Mouse (Mus musculus): ENCODE data around the gene Polg.

The Polg gene

DNA sequence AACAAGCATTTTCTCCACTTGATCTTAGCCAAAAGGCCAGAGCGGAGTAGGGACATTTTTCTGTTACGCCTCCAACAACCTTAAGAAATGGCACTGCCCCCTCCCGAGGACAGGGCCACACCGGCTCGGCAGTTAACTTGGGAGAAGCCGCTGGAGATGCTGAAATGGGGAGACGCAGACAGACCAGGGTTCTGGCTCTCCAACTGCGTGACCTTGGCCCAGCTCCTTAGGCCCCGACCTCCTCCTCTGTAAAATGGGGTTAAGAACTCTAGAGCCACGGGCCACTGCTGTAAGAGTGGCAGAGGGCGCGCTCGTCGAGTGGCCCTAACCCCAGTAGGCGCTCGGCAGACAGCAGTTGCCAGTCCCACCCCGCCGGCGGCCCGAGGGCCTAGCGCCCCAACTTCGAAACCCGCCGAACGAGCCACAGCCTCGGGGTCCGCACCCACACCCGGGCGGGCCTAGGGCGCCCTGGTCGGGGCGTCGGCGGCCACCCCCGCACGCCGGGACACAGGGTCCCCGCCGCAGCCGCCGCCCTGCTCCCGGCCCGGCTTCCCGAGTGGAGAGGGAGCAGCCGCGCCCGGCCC lies 609 bp downstream of the Polg start:
- peak in 1 of 2 experiments; percentile 55 for DNase-seq (ENCODE audit: low spot score in 2 of 2)

DNA sequence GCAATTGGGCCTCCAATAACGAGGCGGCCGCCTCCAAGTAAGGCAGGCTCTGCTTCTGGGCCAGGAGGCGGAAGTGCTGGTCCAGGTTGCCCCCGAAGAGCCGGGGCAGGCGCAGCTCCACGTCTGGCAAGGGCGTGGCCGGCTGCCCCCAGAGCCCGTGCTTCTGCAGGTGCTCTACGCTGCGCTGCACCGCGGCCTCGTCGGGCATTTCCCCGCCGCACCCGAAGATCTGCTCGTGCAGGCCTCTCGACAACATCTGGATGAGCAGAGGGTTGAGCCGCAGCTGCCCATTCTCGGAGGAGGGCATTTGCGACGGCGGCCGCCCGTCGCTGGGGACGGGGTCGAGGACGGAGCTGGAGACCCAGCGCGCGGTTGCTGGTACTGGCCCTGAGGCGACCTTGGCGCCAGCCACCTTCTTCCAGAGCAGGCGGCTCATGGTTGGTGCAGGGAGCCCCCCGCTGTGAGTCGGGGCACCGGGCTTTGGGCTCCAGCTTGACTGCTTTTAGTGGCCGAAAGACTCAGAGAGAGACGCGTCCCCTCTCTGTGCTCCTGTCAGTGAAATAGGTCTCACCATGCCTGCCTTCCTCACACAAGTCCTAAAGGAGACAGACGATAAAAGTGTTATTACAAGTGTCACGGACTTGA lies 1.3 kb downstream of the Polg start:
- DNase-seq (ENCODE audit: low spot score in 2 of 2), result no peak

DNA sequence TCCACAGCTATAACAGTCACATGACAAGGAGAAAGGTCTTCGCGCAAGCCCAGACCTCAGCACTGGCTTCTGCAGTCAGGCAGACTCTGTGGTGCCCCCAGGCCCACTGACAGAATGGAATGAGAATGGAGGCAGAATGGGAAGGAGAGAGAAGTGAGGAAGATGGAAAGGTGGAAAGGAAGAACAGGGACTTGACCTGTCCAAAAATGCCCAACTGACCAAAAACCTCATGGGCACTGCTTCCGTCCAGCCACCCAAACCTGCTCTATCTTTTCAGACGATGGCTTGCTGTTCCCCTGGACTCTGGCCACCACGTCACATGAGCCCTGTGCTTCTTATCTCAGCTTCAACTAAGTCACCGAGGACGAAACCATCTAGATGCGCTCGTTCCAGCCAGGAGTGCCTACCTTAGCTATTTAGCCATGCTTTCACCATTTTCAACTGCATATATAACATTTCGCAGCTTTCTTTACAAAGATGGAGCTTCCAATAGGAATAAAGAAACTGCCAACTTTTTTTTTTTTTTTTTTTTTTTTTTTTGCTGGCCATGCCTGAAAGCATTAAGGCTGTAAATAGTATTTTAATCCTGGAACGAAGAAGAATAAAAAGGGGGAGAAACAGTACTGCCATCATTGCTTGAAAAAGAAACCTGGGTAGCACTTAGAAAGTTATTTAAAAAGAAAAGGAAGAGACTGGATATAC lies 2.6 kb downstream of the Polg start:
- no peak for DNase-seq (ENCODE audit: low spot score in 2 of 2)

DNA sequence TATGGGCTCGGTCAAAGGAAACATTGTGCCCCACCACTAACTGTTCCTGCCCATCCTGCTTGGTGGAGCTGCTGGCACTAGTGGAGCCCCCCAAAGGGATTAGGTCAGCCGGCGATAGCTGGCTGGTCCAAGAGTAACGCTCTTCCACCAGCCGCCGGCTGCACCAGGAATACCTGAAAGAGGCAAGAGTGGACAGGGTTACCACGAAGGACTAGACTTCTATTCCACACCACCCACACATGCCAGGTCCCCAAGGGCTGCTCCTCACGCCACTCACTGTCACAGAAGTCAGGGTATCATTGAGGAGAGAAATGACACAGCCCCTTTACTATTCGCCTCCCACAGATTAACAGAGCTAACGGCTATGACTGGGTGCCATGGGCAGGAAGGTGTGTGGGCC lies 4.4 kb downstream of the Polg start:
- DNase-seq (ENCODE audit: low spot score in 2 of 2), result no peak

DNA sequence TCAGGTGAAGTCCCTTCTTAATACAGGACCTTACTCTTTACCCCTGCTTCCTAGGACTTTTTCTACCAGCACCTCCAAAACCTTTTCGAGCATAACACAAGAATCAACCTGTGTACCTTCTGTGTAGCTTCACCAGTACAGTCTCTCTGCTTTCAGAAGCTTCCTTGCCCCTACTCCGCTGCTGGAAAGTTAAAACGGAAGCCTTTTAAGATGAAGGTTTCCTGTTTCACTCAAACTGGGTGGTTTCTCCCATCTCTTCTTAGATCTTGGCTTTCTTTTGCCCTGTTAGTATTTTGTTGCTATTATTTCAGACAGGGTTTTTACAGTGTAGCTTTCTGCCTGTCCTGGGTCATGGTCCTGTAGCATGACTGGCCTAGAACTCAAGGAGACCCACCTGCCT lies 18.7 kb downstream of the Polg start:
- no peak for DNase-seq (ENCODE audit: low spot score in 2 of 2)

DNA sequence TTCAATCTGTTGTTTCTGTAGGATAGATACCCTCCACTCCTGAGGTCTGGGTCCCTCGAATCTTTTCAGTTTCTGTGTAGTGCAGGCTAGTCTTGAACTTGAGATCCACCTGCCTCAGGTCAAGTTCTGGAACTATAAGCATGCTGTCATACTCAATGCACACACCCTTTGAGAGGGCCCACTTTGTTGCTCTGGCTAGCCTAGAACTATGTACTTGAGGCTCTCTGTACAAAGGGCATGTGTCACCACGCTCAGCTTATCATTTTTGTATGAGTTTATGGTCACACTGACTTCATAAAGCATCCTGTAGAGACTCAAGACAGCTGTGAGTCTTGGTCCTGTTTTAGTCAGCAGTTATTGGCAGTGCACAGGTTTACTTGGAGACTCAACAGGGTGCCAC lies 19.1 kb downstream of the Polg start:
- no peak for DNase-seq (ENCODE audit: low spot score in 2 of 2)

DNA sequence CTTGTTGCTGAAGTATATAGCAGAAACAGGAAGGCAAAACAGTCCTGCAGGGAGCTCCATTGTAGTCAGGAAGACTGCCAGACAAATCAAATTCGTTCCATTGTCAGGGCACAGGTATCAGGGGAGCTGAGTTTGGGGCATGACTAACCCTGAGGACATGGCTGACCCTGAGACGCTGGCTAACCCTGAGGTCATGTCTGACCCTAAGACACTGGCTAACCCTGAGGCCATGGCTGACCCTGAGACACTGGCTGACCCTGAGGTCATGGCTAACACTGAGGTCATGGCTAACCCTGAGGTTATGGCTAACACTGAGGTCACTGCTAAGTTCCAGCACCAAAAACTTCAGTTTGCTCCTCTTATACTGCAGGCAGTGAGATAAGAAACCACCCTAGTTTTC lies 26.1 kb downstream of the Polg start:
- DNase-seq (ENCODE audit: low spot score in 2 of 2), result no peak

DNA sequence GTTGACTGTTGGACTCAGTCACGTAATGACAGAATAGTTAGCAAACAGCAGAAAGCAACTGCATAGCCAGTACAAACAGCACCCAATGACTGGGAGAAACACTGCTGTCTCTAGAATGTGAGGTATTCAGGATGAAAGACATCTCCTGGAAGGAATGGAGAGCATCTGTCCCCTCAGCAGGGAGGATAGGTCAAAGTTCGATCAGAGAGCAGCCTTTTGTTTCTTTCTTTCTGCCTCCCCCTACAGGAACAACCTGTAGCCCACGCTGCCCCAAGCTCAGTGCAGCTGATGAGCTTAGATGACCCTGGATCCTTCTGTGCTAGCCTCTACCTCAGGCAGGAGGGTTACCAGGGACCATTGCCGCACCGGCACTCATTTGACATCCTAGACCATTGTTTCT lies 37.9 kb downstream of the Polg start:
- DNase-seq (ENCODE audit: low spot score in 2 of 2), result no peak

DNA sequence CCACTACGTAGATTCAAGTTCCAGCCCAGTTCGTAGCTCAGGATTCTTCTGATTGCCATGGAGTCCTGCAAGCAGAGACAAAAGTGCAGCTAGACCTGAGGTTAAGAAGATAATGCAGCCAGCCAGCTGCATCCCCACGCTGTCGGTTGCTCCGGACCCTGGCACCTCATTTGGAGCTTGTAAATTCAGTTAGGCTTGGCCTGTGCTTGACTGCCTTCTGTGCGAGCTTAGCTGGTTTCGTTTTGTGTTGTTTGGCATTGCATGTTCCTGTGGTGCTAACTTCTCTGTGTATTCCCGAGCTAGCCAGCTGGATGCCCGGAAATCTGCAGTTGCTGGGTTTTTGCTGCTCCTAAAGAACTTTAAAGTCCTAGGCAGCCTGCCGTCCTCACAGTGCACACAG lies 40.4 kb downstream of the Polg start:
- DNase-seq (ENCODE audit: low spot score in 2 of 2), result no peak

DNA sequence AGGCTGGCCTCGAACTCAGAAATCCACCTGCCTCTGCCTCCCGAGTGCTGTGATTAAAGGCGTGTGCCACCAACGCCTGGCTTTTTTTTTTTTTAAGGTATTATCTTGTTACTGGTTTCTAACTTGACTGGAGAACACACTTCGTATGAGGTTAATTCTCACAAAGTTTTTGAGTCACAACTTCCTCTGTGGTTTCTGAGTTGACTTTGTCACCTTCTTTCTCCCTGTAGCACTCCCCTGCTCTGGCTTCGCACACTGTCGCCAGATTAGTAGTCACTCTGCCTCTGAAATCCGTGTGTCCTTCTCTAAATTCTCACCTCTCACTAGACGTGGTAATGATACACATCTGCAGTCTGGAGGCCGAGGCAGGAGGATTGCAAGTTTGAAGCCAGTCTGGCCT lies 43.3 kb downstream of the Polg start:
- DNase-seq (ENCODE audit: low spot score in 2 of 2), result no peak

DNA sequence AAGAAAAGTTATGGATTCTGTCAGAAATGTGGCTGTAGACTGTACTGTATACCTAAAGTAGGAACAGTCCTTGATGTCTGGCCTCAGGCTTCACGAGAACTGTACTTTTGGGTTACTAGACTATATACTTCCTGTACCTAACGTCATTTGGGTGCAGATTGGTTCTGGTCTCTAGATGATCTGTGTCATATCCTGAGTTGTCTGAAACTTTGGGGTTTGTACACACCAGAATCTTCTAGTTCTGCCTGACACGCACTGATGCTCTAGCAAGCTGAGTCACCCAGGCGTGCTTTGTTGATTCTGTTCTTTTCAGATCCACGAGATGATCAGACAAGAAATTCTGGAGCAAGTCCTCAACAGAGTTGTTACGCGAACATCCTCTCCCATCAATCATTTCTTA lies 46.2 kb downstream of the Polg start:
- no peak for DNase-seq (ENCODE audit: low spot score in 2 of 2)

DNA sequence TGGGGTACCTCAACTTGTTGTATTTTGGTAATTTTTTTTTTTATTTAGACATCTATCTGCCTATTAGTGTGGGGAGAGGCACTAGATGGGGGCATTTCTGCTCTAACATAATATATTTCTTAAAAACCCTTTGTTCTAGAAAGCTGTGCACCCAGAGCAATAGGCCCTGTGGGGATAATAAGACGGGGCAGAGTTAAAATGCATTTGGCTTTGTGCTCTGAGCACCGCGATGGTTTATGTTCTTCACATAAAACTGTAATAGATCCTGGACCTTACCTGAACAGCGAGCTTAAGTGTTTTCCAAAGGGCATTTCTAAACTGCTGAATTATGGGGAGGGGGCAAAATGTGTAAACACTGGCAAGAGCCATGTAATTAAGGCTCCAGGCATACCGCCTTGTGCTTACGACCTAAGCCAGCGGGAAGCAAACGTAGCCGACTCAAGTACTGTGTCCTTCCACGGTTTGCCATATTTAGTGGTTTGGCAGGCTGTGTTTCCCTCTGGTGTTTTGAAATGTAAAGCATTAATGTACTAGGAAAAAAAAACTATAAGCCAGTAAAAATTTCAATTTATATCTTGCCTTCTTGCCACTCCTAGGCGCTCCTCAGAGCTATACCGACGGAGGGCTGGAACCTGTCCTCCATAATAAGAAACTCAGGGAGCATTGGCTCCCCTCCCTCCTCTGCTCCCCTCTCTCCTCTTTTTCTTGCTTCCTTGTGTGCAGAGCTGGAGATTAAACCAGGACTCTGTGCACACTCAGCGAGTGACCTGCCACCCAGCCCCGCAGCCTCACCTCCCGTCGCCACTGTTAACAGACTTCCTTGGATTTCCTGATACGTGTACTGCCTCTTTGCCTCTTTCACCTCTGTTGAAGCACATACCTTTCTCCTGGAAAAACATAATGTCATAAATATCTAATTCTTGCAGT lies 51.5 kb downstream of the Polg start:
- DNase-seq (ENCODE audit: low spot score in 2 of 2), result no peak

DNA sequence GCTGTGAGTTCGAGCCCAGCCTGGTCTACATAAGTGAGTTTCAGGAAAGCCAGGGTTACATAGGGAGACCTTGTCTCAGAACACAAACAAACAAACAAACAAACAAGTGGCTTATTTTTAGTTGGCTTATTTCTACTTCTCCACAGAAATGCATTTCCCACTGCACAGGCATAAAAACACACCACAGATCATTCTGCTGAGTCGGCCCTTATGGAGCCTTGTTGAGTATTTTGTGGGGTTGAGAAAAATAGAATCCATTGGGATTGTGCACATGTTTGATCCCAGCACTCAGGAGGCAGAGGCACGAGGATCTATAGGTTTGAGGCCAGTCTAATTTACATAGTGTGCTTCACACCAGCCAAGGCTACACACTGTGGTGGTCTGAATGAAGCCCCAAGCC lies 65.9 kb downstream of the Polg start:
- DNase-seq (ENCODE audit: low spot score in 2 of 2), result no peak

DNA sequence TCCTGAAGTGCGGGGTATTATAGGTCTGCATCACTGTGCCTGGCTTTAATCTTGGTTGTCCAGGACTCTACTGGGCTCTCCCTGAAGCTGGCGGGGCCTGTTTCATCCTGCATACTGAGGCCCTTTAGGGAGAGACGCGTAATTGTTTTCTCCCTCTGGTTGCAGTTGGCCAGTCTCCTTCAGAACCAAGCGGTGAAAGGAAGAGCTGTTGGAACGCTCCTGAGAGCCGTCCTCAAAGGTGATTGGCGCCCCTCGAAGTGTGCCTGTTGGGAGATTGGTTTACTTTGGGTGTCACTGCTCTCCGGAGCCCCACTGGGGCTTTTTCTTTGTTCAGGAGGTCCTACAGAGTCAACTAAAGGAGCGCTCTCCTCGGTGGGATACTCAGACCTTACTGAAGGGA lies 67.2 kb downstream of the Polg start:
- DNase-seq (ENCODE audit: low spot score in 2 of 2), result no peak

DNA sequence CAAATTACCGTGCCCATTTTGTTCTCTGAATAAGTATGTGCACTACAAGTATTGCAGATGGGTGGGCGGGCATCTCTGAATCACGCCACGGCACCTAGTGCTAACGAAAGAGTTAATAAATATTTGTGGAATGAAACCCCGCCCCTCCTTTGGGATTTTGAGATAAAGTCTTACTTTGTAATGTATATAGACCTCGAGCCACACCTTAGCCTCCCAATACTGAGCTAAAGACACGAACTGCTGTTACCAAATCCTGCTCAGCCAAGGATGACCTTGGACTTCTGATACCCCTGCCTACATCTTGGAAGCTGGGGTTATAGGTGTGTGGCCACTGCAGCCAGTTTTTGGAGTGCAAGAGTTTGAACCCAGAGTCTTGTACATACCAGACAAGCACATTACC lies 67.7 kb downstream of the Polg start:
- DNase-seq (ENCODE audit: low spot score in 2 of 2), result no peak

DNA sequence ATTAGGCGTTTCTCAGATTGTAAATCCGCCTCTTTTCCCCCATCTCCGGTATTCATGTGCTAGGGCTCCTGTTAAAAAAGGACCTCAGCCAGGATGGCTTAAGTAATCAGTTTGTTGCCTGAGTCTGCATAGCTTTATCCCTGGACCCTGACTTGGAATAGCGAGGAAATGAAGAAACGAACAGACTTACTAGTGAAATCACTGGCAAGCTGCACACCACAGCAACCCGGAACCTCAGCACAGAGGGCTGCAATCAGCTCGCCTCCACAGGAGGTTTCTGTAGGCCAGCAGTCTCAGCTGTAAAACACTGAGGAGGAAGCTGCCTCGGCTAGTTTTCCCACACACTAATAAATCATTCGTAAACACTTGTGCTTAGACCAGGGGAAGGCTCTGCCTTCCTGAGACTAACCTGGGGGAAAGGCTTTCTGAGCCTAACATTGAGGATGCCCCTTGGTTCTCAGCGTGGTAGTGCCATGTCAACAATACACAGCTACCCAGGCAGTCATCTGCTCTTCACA lies 68.7 kb downstream of the Polg start:
- DNase-seq (ENCODE audit: low spot score in 2 of 2), result no peak

Data from frontal cortex, postnatal 36 days (tissue).